Mouse (Mus musculus) c-Kit-negative CD71-positive TER-119-positive erythroid progenitor cells, embryonic 14.5 days (primary cell): Measurements from ENCODE around the gene Gm21677.
"Not testable (repeated sequence)": the region's sequence is repeated elsewhere in the genome, so short reads cannot be mapped to it uniquely, and the experiment has no call there.

ENCODE experiments used
- DNase-seq: peaks from one replicate; pipeline ENCODE4 v3.0.0-alpha.2; 2013; ENCODE audit warnings: low read depth, low spot score

Gm21677 gene

DNA sequence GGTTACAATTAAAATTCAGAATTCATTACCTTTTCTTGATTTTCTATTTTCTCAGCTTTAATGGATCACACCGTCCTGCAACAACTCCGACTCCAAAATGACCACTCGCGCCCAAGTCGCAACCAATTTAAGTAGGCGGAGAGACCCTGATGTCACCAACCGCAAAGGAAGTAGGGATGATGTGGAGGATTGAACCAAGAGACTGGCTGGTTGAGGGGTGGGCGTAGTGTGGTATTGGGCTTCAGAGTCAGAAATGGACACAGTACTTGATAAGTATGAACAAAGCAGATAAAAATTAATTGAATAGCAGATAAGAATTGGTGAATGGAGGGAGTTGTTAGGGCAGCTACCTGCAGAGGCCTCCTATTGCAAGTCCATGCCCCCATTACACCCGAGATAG lies at the start of gene Gm21677:
Gene Gm21677, minus strand, starts transcription at position 101 of the 400 bp plus-strand sequence.
- DNase-seq, result not testable (repeated sequence)

DNA sequence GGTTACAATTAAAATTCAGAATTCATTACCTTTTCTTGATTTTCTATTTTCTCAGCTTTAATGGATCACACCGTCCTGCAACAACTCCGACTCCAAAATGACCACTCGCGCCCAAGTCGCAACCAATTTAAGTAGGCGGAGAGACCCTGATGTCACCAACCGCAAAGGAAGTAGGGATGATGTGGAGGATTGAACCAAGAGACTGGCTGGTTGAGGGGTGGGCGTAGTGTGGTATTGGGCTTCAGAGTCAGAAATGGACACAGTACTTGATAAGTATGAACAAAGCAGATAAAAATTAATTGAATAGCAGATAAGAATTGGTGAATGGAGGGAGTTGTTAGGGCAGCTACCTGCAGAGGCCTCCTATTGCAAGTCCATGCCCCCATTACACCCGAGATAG lies 39.0 kb upstream of the Gm21677 start, which contains the start of gene Gm21693:
Gene Gm21693, minus strand, starts transcription at position 101 of the 400 bp plus-strand sequence.
- not testable (repeated sequence) for DNase-seq

DNA sequence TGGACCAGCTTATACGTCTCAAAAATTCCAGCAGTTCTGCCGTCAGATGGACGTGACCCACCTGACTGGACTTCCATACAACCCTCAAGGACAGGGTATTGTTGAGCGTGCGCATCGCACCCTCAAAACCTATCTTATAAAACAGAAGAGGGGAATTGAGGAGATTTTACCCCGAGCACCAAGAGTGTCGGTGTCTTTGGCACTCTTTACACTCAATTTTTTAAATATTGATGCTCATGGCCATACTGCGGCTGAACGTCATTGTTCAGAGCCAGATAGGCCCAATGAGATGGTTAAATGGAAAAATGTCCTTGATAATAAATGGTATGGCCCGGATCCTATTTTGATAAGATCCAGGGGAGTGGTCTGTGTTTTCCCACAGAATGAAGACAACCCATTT lies 34.4 kb upstream of the Gm21677 start:
- DNase-seq, result not testable (repeated sequence)
